Mouse (Mus musculus) E14TG2a.4 (cell line): Measurements from ENCODE around the gene Thumpd3.

Experiments used
- H3K27me3 ChIP-seq: 2 replicates; pipeline ENCODE4 v1.6.1; 2014; ENCODE audit warnings: low read length, control low read depth; ENCODE audit not compliant: insufficient read depth
- H3K36me3 ChIP-seq: 2 replicates; pipeline ENCODE4 v1.6.1; 2014; ENCODE audit warnings: low read length, control low read depth; ENCODE audit not compliant: insufficient read depth
- H3K4me1 ChIP-seq: replicated peaks from 2 replicates; pipeline ENCODE4 v1.6.1; 2014; ENCODE audit warnings: low read depth, low read length, control low read depth
- H3K4me3 ChIP-seq: replicated peaks from 2 replicates; pipeline ENCODE4 v1.5.1; 2014; ENCODE audit warnings: mild to moderate bottlenecking, low read length
- H3K9me3 ChIP-seq: 2 replicates; pipeline ENCODE4 v1.6.1; 2014; ENCODE audit warnings: low read length, control low read depth
- CTCF ChIP-seq: conservative IDR thresholded peaks from 2 replicates; pipeline ENCODE4 v1.5.1; 2014; ENCODE audit warnings: low read length
- NANOG ChIP-seq: IDR thresholded peaks from 2 replicates; pipeline ENCODE4 v1.6.1; 2014; ENCODE audit warnings: borderline replicate concordance, low read length, mixed read lengths
- POU5F1 ChIP-seq: IDR thresholded peaks from 2 replicates; pipeline ENCODE4 v1.6.1; 2014; ENCODE audit warnings: low read length, borderline replicate concordance

Gene Thumpd3

DNA sequence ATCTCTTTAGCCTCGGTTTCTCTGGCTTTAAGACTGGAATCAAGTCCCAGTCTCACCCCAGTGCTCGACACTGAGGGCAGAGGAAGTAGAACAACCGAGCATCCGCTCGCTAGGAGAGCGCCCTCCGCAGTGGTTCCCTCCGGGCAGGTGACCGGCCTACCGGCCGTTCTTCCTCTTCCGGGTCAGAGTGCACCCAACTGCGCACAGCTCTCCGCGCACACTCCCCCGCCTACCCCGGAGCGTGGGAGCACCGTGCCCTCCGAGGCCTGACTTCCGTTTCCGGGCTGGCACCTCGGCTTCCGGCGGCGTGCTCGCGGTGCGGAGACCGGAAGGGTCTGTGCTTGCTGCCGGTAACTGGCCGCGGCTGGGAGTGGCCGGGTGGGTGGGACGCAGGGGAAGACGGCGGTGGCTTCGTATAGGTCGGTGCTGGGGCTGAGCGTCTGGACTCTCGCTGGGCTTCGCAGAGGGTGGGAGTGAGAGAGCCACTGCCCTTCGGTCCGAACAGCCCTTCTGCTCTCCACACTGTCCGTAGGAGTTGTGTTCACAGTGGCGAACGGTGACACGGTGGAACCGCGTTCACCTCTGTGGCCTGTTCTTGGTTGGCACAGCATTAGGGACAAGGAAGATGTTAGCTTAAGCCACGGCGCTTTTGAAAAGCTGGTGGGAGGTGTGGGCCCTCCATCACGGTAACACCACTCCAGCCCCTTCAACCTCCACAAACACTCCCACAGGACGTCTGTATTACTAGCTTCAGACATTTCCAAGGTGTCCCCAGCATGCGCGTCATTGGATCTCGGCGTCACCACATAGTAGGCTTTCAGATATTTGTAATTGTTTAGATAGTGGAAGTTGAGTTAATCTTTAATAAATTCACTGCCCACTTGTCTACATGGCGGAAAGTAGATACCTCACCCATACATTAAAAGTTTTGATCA is at the start of gene Thumpd3:
Gene Thumpd3 (plus strand): TSS at position 185 of the 935 bp plus-strand sequence.
- peak within 1 kb of the TSS; percentile 98 for H3K4me3 ChIP-seq
- no peaks in the 10 kb centered on the region for H3K27me3 ChIP-seq
- TF ChIP-seq POU5F1 (no peak), CTCF (no peak), NANOG (no peak)
- H3K9me3 ChIP-seq = no peaks in the 10 kb centered on the region
- H3K4me1 ChIP-seq = peaks cover 30% of the 10 kb centered on the region
- H3K36me3 ChIP-seq = peaks cover 42% of the 10 kb centered on the region

- TF ChIP-seq NANOG (no peak), POU5F1 (no peak), CTCF (no peak)
- Histone ChIP-seq H3K9me3 (no peaks in the 10 kb centered on the region), H3K4me3 (no peak overlapping the region), H3K4me1 (peaks cover 18% of the 10 kb centered on the region), H3K36me3 (no peaks in the 10 kb centered on the region), H3K27me3 (0 out of 2 replicates have a peak, but pooled peaks cover 5% of the 10 kb centered on the region)
Measured at GRCm38 (mm10) chr6:112999199-112999598, 46.8 kb upstream of the Thumpd3 start.

- Histone ChIP-seq H3K36me3 (no peaks in the 10 kb centered on the region), H3K4me1 (peaks cover 18% of the 10 kb centered on the region), H3K9me3 (no peaks in the 10 kb centered on the region), H3K4me3 (no peak overlapping the region), H3K27me3 (0 out of 2 replicates have a peak, but pooled peaks cover 5% of the 10 kb centered on the region)
- TF ChIP-seq CTCF (peak; percentile 80), NANOG (no peak)
Measured at GRCm38 (mm10) chr6:113000666-113001287, 45.2 kb upstream of the Thumpd3 start.

GRCm38 (mm10) chr6:113001719-113002118 is 44.3 kb upstream of the Thumpd3 start:
- Histone ChIP-seq H3K9me3 (no peaks in the 10 kb centered on the region), H3K4me3 (no peak overlapping the region), H3K36me3 (no peaks in the 10 kb centered on the region), H3K27me3 (0 out of 2 replicates have a peak, but pooled peaks cover 5% of the 10 kb centered on the region), H3K4me1 (peaks cover 19% of the 10 kb centered on the region)
- TF ChIP-seq NANOG (no peak), POU5F1 (no peak), CTCF (no peak)

DNA sequence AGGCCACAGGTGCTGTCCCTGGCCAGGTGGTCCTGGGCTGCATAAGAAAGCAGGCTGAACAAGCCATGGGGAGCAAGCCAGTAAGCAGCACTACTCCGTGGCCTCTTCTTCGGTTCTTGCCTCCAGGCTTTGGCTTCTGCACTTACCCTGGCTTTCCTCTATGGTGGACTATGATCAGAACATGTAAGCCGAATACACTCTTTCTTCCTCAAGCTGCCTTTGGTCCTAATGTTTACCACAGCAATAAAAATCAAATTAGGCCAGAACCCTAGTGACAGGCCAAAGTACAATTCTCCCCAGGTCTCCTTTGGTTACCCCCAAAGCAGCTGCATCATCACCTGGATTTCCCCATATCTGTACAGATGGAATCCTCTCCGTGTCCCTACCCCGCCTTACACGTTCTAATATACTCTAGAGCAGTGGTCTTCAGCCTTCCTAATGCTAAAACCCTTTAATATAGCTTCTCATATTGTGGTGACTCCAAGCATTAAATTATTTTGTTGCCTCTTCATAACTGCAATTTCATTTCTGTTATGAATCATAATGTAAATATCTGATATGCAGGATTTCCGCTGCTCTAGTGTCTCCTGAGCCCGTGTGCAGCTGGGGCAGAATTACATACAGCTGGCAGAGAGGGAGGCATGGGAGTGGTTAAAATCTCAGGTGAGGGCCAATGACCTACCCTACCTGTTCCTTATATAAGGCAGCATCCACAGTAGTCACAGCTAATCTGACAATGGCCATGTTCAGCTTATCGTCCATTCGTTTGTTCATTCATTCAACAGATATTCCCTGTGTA is 42.5 kb upstream of the Thumpd3 start:
- H3K27me3 ChIP-seq = 0 out of 2 replicates have a peak, but pooled peaks cover 5% of the 10 kb centered on the region
- H3K4me3 ChIP-seq = no peak overlapping the region
- H3K36me3 ChIP-seq = no peaks in the 10 kb centered on the region
- H3K4me1 ChIP-seq = peaks cover 21% of the 10 kb centered on the region
- TF ChIP-seq NANOG = no peak
- no peak for TF ChIP-seq POU5F1
- no peak for TF ChIP-seq CTCF
- H3K9me3 ChIP-seq = no peaks in the 10 kb centered on the region

DNA sequence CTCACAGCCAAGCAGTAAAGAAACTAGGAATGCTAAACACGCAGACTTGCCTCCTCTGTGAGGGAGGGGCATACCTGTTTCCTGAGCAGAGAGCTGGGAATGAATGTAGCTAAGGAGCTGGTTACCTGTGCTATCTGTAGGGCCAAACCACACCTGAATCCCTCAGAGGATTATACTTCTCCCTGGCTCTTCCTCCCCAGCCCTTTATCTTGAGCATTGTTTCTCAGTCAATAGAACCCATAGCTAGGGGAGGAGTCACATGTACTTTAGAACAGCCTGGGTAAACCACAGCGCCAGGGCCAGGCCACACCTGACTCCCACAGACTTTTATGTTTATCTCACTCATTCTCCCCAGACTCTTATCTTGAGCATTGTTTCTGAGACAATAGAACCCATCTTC is 39.2 kb upstream of the Thumpd3 start:
- no peaks in the 10 kb centered on the region for H3K36me3 ChIP-seq
- TF ChIP-seq POU5F1 = no peak
- no peak for TF ChIP-seq CTCF
- TF ChIP-seq NANOG = no peak

DNA sequence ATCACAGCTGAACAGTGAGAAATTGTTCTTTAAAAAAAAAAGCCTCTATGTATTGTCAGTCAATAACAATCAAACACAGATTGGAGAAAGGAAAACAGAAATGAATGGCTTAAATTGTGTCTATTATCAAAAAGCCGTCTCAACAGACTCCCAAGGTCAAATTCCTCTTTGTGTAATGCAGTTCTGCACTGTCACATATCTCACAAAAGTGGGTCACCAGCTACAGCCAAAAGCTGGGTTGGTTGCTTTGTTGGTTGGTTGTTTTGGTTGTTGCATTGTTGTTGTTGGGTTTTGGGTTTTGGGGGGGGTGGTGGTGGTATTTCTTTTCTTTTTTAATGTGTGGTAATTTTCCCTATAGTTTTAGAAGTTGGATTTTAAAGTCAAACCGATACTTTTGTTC is 34.1 kb upstream of the Thumpd3 start:
- Histone ChIP-seq H3K4me1 (peaks cover under 1% of the 10 kb centered on the region; the same call in 1 of the 2 replicates), H3K4me3 (no peak overlapping the region), H3K36me3 (no peaks in the 10 kb centered on the region), H3K27me3 (0 out of 2 replicates have a peak, but pooled peaks cover 2% of the 10 kb centered on the region), H3K9me3 (no peaks in the 10 kb centered on the region)
- TF ChIP-seq POU5F1 (no peak), NANOG (no peak), CTCF (no peak)

More for the DNA sequence above, 39.2 kb upstream of the Thumpd3 start:
- H3K4me3 ChIP-seq = no peak overlapping the region
- 0 out of 2 replicates have a peak, but pooled peaks cover 5% of the 10 kb centered on the region for H3K27me3 ChIP-seq
- no peaks in the 10 kb centered on the region for H3K9me3 ChIP-seq
- peaks cover 7% of the 10 kb centered on the region for H3K4me1 ChIP-seq
